Mouse (Mus musculus): Measurements from ENCODE around the gene Cd28.

DNA sequence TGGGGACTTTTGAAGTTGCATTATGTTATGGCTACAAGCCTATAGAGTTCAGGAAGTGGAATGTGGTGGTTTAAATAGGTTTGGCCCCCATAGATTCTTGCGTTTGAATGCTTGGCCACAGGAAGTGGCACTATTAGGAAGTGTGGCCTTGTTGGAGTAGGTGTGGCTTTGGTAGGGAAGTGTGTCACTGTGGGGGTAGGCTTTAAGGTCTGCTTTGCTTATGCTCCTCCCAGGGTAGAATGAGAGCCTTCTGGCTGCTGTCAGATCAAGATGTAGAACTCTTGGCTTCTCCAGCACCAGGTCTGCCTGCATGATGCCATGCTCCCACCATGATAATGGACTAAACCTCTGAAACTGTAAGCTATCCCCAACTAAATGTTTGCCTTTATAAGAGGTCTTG is 95.4 kb downstream of the Cd28 start:
- TF ChIP-seq SRF (IDR thresholded peaks at IDR 0.05; ENCODE audit: control insufficient read depth, insufficient read length, low read depth) (no peak), MYOD1 (IDR thresholded peaks at IDR 0.05; ENCODE audit: control insufficient read depth in 1 of 3, insufficient read length in 2 of 3, low read depth in 2 of 3) (no peak), POLR2A (IDR thresholded peaks at IDR 0.05; ENCODE audit: insufficient read length, low read depth) (no peak)

Measured in myocyte (in vitro differentiated cells).